Mouse (Mus musculus) testis, adult 2 months (tissue): ENCODE measurements around the gene Ninj2. TPM values are rescaled to one million over a fixed set of nuclear protein-coding genes. Genes with fewer than 3 reads are reported as not detected.

ENCODE experiments used
- H3K27ac ChIP-seq: fragments of 200-500 bp; 2 replicates; pipeline ENCODE4 v1.5.1; 2012; ENCODE audit warnings: low read depth, low read length; ENCODE audit not compliant: control insufficient read depth, insufficient read depth
- H3K27me3 ChIP-seq: fragments of 200-500 bp; 2 replicates; pipeline ENCODE4 v1.6.1; 2012; ENCODE audit warnings: mild to moderate bottlenecking, low read length, moderate library complexity; ENCODE audit not compliant: control insufficient read depth, insufficient read depth
- H3K36me3 ChIP-seq: fragments of 200-500 bp; 2 replicates; pipeline ENCODE4 v1.6.1; 2012; ENCODE audit warnings: mild to moderate bottlenecking, low read length; ENCODE audit not compliant: control insufficient read depth, insufficient read depth
- H3K4me1 ChIP-seq: fragments of 200-500 bp; 2 replicates; pipeline ENCODE4 v1.6.1; 2012; ENCODE audit warnings: low read length; ENCODE audit not compliant: control insufficient read depth, insufficient read depth
- H3K4me3 ChIP-seq: fragments of 200-500 bp; 2 replicates; pipeline ENCODE4 v1.5.1; 2012; ENCODE audit warnings: low read depth, mild to moderate bottlenecking, low read length, moderate library complexity, mixed read lengths; ENCODE audit not compliant: control insufficient read depth
- CTCF ChIP-seq: fragments of 200-500 bp; IDR thresholded peaks from 2 replicates; pipeline ENCODE4 v1.5.1; 2012; ENCODE audit warnings: low read depth, mild to moderate bottlenecking, inconsistent platforms, low read length, moderate library complexity; ENCODE audit not compliant: control insufficient read depth, insufficient read depth, insufficient replicate concordance
- POLR2A ChIP-seq: fragments of 200-500 bp; IDR thresholded peaks from 2 replicates; pipeline ENCODE4 v1.6.1; 2012; ENCODE audit warnings: low read depth, mild to moderate bottlenecking, inconsistent platforms, low read length, moderate library complexity; ENCODE audit not compliant: control insufficient read depth
- polyA plus RNA-seq: library from polyadenylated mRNA; depleted of rRNA; stranded (reverse); fragments of >200 nt; gene quantifications from 2 replicates; pipeline ENCODE4 v1.2.3, GENCODE M21; 2012

The Ninj2 gene
- polyA plus RNA-seq, 1 experiment, result 0.17 TPM

DNA sequence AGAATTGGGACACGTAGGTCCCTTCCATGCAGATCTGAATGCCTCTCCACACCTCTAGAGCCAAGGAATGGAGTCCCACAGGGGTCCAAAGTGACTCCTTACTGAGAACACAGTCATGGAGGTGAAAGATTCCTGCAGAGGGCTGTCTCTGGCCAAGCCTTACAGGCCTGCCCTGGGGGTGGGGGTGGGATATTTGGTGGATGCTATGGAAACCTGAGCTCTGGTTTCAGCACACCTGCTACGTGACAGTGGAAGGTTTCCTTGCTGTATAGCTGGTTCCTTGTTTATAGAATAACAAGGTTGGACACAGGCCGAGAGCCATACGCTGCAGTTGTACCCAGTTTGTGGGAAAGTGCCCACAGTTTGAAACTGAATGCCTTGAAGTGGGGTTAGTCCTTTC, 87.3 kb downstream of the Ninj2 start:
- no peaks in the 10 kb centered on the region for H3K36me3 ChIP-seq
- no peak overlapping the region for H3K27ac ChIP-seq
- H3K27me3 ChIP-seq, result no peaks in the 10 kb centered on the region
- H3K4me3 ChIP-seq, result no peak overlapping the region
- H3K4me1 ChIP-seq, result no peaks in the 10 kb centered on the region
- no peak for TF ChIP-seq CTCF
- no peak for TF ChIP-seq POLR2A

DNA sequence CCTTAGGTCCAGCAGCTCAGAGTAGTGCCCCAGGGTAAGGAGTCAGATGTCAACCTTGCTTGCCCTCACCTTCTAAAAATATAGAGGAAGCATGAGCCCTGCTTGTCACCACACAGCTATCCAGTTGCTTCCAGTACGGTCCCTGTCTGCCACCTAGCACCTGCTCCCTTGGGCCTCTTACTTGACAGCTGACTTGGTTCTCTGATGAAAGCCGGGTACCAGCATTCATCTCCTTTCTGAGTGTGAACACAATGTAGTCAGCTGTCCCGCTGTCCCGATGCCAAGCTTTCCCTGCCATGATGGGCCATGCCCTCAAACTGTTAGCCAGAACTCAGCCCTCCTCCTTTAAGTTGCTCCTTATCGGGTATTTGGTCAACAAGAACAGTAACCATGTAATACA, 89.0 kb downstream of the Ninj2 start:
- TF ChIP-seq POLR2A, result no peak
- Histone ChIP-seq H3K27me3 (no peaks in the 10 kb centered on the region), H3K4me1 (no peaks in the 10 kb centered on the region), H3K36me3 (no peaks in the 10 kb centered on the region), H3K4me3 (no peak overlapping the region), H3K27ac (no peak overlapping the region)

DNA sequence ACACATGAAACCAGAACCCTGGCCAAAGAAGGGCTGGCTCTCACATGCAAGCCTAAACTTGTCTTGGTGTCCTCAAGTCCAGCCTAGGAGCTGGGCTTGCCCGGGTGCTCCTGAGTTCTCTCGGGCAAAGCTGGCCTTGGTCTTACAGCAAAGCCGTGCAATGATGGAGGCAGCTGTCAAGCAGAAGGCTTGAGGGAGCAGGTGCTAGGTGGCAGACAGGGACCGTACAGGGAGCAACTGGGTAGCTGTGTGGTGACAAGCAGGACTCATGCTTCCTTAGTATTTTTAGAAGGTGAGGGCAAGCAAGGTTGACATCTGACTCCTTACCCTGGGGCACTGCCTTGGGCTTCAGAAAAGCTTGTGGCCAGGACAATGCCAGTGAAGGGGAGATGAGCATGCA, 90.6 kb downstream of the Ninj2 start:
- H3K4me3 ChIP-seq, result no peak overlapping the region
- no peak for TF ChIP-seq CTCF
- TF ChIP-seq POLR2A, result no peak
- peaks cover 10% of the 10 kb centered on the region for H3K4me1 ChIP-seq
- H3K36me3 ChIP-seq, result no peaks in the 10 kb centered on the region
- no peak overlapping the region for H3K27ac ChIP-seq
- no peaks in the 10 kb centered on the region for H3K27me3 ChIP-seq

DNA sequence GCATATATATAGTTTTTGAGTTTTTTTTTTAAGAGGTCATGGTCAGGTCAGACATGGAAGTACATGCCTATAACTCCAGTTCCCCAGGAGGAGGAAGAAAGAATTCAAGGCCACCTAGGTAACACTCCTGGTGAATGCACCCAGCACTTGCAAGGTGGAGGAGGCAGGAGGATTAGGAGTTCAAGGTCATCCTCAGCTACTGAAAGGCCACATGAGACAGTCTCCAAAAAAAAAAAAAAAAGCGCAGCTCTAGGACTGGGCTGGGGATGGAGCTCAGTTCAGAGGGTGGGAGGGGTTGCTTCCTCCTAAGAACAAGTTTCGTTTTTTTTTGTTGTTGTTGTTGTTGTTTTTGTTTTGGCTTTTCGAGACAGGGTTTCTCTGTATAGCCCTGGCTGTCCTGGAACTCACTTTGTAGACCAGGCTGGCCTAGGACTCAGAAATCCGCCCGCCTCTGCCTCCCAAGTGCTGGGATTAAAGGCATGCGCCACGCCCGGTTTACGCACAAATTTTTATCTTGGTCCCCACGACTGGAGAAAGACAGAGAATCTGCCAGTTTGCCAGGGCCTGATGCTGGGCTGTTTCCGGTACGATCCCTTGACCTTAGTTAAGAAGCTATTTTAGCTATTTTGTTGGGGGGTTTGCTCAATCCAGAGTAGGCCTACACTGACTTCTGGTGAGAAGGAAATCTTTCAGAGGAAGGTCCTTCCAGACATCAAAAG, 92.0 kb downstream of the Ninj2 start:
- Histone ChIP-seq H3K27me3 (no peaks in the 10 kb centered on the region), H3K27ac (no peak overlapping the region), H3K36me3 (no peaks in the 10 kb centered on the region), H3K4me3 (no peak overlapping the region), H3K4me1 (peaks cover 11% of the 10 kb centered on the region)
- TF ChIP-seq CTCF (no peak), POLR2A (no peak)

DNA sequence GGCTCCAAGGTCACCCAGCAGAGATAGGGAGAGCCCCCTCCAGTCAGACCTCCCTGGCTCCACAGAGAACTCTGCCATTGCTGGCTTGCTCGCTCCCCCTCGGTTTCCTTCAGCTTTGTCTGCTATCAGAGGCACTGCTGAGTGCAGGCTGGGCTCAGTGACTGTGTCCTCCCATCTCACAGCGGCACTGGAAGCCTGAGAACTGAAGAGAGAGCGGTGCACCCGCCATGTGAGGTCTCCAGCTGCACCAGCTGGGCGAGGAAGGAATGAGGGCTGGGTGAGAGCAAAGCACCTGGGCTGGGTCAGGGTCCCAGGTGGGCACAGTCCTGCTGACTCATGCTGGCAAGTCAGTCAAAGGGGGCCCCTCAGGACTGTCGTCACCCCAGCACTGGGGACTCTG, 92.6 kb downstream of the Ninj2 start:
- no peak overlapping the region for H3K4me3 ChIP-seq
- no peaks in the 10 kb centered on the region for H3K27me3 ChIP-seq
- no peak overlapping the region for H3K27ac ChIP-seq
- no peaks in the 10 kb centered on the region for H3K36me3 ChIP-seq
- peaks cover 14% of the 10 kb centered on the region for H3K4me1 ChIP-seq
- no peak for TF ChIP-seq POLR2A
- no peak for TF ChIP-seq CTCF

DNA sequence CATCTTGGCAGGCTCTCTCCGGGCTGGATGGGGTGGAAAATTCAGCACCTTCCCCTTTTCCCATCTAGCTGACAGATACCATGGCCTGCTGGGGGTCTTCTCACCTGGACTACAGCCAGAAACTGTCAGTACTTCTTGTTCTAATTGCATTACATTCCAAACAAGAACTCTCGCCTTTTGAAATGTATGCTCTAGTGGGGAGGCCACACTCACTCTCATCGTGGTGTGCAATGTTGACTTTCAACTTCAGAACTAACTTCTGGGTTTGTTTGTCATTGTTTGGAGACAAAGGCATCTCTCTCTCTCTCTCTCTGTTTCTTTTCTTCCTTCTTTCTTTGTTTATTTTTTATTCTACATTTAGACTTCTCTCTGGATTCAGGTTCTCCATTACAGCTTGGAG, 93.4 kb downstream of the Ninj2 start:
- Histone ChIP-seq H3K27me3 (no peaks in the 10 kb centered on the region), H3K4me3 (no peak overlapping the region), H3K27ac (no peak overlapping the region), H3K4me1 (peaks cover 19% of the 10 kb centered on the region), H3K36me3 (no peaks in the 10 kb centered on the region)
- TF ChIP-seq CTCF (no peak), POLR2A (no peak)

DNA sequence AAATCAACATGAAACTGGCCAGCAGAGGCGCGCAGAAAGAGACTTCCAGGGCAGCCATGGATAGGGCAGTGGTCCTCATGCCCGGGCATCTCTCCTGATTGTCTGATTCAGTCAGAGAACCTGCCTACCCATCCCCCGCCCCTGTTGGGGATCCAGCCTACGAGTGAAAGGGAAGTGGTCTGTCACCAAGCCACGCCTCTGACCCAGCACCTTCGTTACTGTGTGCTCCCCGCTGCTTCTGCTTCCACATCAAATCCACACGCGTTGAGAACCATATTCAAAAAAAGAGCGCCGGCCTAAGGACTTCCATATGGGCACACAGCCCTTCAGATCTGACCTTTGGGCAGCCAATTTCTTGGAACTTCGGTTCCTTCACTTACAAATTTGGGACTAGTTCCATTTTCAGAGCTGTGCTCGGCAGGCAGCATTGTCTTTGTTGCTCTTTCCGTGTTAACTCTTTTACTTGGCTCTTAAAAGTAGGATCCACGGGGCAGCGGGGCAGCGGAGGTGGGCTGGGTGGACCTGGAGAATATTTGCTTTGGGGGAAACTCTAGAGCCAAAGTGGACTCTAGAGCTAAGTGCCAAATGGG, 94.5 kb downstream of the Ninj2 start:
- H3K27ac ChIP-seq, result no peak overlapping the region
- no peaks in the 10 kb centered on the region for H3K36me3 ChIP-seq
- TF ChIP-seq POLR2A, result no peak
- no peak for TF ChIP-seq CTCF
- H3K4me1 ChIP-seq, result peaks cover 23% of the 10 kb centered on the region
- H3K27me3 ChIP-seq, result no peaks in the 10 kb centered on the region
- no peak overlapping the region; the same call in 1 of the 2 replicates for H3K4me3 ChIP-seq
